Mouse (Mus musculus): Measurements from ENCODE around the gene Cnnm4.
"Not testable (repeated sequence)": the region's sequence is repeated elsewhere in the genome, so short reads cannot be mapped to it uniquely, and the experiment has no call there.

Cnnm4 gene

DNA sequence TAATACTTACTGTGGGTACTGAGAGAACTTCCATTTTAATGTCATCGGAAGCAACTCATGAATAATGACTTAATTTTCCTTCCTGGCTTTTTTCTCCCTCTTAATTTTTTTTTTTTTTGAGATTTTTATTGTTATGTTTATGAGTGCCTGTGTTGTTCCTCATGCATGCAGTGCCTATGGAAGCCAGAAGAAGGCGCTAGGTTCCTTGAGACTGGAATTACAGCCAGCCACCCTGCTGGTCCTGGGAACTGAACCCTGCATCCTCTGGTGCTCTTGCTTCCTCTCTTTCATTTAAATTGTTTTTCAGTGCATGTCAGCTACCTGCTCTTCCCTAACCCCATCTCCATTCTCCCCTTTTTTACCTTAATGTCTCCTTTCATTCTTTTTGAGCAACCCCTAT lies 42.3 kb downstream of the Cnnm4 start:
- no peak for DNase-seq (ENCODE audit: low read depth, low spot score)

DNA sequence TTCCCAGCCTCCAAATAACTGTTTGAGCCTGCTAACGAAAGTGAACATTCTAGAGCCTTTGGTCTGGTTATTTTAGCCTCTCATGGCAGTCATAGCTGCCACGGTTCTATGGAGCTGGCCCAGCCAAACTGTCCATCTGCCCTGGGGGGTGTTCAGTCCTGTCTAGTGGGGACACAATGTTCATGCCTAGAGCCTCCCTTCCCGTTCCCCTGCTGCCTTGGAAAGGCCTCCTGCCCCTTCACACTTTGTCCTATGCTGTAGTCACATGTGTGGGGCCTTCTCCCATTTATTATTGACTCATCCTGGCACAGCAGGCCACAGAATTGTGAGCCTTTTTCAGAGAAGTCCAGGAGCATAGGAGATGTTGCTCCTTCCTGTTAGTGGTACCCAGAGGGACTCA lies 46.8 kb downstream of the Cnnm4 start:
- DNase-seq (ENCODE audit: low read depth, low spot score) = no peak

DNA sequence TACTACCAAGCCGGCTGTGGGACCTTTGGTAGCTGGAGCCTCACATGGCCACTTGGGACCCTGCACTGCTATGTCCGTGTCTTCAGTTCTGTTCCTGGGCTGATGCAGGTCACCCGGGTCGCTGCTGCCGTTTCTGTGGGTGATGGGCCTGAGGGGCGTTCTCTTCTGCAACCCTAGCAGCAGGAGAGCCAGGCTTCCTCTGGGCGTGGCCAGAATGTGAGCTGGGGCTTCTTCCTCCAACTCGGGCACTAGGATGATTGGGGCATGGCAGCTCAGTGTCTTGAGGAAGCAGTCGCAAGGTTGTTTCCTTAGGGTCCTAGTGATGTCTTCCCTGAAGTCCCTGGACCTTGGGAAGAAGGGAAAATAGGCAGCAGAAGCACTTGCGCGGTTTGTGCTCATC lies 48.2 kb downstream of the Cnnm4 start:
- DNase-seq (ENCODE audit: low read depth, low spot score) = no peak

DNA sequence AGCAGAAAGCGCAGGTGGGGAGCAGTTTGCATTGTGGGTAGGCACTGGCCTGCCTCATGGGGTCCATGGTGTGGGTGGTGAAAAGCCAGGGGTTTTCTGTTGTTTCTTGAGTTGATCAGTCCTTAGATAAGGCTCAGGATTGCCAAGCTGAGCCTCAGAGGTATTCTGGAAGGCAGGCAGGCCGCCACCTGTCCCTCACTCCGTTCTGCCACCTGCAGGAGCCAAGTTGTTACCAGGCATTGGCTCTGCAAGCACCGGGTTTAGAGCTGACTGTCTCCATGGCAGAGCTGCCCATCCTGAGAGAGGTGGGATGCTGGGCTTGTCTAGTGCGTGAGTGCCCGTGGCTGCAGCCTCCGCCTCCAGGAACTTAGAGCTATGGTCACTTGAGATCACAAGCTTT lies 50.8 kb downstream of the Cnnm4 start:
- no peak for DNase-seq (ENCODE audit: low read depth, low spot score)

DNA sequence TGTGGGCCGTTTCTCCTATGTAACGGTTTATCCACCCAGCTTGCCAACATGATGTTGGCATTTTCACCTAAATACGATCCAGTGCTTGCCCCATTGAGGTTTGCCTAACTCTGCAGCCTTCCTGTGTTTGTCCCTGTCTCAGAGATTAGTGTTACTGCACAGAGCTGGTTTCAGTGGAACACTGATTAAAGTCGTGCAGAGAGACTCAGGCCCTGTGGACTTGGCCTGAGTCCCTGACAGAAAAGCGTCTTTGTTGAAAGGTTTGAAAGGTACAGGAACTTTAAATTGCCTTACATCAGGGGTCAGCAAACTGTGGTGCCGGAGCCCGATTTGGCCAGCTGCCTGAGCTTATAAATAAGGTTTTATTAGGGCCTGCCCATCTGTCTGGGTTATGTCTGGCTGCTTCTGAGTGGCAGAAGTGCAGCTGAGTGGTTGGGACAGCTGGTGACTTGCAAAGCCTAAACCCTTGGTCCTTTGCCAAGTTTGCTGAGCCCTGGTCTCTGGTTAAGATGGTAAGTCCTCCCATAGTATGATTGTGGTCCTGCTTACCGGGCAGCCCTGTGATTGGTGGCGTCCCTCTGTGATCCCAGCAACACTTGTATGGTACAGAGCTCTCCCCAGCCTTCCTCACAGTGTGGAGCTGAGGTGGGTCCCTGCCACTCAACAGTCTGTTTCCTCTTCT lies 52.1 kb downstream of the Cnnm4 start:
- peak; percentile 87 for DNase-seq (ENCODE audit: low read depth, low spot score)

DNA sequence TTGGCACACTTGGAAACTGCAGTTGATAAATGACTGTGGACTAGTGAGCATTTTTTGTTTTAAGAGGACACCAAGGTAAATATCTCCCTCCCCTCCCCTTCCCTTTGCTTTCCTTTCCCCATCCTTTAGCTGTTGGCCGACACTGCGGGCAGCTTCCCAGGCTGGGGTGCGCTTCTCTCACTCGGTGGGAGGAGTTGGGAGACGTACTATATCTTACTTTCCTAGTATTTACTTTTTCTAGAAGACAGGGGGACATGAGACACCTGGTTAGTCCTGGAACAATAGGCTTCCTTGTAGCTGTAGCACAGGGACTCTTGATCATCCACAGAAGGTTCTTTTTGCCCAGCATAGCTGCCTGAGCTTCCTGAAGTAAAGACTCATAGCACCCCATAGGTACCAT lies 52.6 kb downstream of the Cnnm4 start:
- DNase-seq (ENCODE audit: low read depth, low spot score) = no peak

DNA sequence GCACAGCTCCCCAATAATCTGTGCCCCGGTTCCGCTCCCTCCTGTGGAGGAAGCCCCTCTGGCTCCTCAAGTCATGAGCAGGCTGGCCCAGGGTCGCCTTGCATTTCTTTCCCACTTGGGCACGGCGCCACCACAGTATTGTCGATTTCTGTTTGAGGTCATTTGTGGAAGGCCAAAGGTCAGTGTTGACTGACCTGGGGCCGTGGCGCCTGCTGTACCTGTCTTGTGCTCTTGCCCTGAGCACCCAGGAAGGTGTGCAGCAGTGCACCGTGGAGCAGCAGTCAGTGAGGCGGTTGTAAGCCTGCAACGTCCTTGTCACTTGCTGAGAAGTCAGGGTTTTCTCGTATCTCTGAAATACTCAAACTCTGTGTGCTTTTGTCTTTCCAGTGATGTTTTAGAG lies 54.4 kb downstream of the Cnnm4 start:
- no peak for DNase-seq (ENCODE audit: low read depth, low spot score)

DNA sequence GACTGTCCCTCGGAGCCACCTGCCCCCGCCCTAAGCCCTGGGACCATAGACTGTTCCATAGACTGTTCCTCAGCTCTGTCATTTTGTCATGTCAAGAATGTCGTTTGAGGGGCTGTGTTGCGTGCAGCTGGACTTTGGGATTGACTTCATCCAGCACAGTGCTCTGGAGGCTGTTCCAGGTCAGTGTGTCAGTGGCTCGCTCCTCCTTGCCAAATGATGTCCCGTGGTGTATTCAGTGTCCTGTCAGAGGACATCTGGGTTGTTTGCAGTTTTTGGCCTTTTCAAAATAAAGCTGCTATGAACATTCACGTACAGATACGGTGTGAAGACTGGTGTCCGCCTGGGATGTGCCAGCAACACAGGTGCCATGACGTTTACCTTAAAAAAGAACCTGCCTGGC lies 55.5 kb downstream of the Cnnm4 start:
- no peak for DNase-seq (ENCODE audit: low read depth, low spot score)

DNA sequence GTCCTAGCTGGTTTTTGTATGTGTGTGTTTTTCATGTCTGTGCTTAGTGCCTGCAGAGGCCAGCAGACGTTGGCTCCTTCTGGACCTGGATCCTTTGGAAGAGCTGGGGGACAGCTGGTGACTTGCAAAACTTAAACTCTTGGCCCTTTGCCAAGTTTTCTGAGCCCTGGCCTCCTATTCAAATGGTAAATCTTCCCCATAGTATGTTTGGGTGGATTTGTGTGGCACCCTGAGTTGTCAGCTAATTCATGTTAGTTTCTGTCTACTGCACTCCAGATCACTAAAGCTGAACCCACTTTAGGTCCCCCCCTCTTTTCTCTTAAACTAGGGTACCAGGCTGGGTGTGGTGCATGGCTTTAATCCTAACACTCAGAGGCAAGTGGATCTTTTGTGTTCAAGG lies 56.9 kb downstream of the Cnnm4 start:
- no peak for DNase-seq (ENCODE audit: low read depth, low spot score)

DNA sequence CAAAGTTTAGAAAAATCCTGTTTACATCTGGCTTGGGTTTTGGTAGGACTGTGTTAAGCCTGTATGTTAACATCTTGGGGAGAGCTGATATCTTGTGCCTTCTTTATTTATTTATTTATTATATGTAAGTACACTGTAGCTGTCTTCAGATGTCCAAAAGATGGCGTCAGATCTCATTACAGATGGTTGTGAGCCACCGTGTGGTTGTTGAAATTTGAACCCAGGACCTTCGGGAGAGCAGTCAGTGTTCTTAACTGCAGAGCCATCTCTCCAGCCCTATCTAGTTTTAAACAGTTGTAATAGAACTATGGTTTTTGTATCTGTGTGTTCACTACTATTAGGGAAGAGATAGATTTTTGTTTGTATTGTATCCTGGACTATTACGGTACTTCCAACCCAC lies 57.9 kb downstream of the Cnnm4 start:
- no peak for DNase-seq (ENCODE audit: low read depth, low spot score)

DNA sequence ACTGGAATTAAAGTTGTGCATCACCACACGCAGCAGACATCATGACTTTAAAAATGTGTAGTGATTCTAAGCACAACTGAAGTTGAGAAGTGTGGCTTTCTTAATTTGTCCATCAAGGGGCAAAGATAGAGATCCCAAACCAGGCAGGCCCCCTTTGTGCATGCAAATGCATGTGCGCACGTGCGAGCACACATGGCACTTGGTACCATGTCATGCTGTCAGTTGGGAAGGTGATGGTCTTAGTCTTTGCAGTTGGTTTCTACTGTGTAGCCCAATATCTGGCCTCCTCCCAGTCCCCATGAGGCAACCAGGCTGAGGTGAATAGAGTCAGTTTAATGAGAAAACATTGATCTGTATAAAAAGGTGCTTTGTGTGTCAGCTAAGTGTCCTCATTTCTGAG lies 58.5 kb downstream of the Cnnm4 start:
- DNase-seq (ENCODE audit: low read depth, low spot score) = no peak

DNA sequence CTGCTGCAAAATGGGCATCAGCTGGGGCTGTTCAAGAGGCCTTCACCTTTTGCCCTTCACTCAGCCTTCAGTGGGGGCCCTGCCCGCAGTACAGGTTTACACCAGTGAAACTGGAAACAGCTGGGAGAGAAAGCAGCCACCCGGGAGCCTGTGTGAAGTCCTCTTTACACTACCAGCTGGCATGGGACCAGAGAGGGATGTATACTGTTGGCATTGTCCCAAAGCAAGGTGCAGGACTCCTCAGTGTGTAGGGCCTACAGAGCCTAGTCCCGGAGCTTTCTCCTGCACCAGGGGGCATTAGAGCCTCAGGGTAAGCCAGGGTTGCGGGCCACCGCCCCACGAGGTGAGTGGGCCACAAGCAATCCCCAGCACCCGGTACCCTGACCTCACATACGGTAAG lies 59.1 kb downstream of the Cnnm4 start:
- no peak for DNase-seq (ENCODE audit: low read depth, low spot score)

DNA sequence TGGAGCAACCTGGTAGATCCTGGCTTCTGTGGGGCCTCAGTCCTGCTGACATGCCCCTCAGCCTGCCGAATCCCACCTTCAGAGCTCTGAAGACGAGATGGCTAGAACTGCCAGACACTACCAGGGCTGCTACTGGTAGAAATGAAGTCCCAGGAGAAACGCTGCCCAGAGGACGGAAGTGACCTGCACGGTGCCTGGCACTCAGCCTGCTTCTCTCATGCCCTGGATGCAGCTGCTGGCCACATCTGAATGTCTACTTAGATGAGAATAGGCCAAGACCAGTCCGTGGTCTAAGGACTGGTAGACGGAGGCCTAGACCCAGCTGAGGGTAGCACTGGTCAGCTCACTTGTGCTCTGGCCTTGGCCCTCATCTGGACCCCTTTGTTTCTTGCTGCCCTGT lies 59.5 kb downstream of the Cnnm4 start:
- DNase-seq (ENCODE audit: low read depth, low spot score) = no peak

DNA sequence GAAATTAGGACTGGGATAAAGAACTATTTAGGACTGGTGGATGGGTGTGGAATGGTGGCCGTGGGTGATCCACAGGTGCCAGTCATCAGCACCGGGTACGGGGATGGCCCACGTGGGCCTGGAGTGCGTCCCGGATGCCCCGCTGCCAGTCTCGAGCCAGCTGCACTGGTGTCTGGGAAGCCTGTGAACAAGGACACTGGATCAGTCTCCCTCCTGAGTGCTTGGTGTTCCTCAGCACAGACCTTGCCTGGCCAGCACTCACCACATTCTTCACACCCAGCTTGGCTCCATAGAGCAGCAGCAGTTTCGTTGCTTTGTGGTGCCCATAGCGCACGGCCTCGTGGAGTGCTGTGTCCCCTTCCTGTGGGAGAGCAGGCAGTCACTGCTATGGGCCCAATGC lies 60.0 kb downstream of the Cnnm4 start:
- no peak for DNase-seq (ENCODE audit: low read depth, low spot score)

DNA sequence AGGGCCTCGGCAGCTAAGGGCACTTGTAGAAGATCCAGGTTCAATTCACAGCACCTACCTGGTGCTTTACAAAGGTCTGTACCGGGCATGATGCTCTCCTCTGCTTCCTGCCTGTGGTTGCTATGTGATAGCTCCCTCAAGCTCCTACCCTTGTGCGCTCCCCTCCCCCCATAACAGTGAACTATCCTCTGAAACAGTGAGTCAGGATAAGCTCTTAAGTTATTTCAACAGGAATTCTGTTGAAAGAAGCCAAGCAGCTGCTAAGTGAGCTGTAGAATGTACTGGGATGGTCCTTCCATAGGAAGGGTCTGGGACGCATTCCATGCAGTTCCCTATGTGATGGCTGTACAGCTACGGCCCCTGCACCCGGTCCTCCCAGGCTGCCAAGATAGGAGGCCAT lies 62.1 kb downstream of the Cnnm4 start:
- DNase-seq (ENCODE audit: low read depth, low spot score) = no peak

DNA sequence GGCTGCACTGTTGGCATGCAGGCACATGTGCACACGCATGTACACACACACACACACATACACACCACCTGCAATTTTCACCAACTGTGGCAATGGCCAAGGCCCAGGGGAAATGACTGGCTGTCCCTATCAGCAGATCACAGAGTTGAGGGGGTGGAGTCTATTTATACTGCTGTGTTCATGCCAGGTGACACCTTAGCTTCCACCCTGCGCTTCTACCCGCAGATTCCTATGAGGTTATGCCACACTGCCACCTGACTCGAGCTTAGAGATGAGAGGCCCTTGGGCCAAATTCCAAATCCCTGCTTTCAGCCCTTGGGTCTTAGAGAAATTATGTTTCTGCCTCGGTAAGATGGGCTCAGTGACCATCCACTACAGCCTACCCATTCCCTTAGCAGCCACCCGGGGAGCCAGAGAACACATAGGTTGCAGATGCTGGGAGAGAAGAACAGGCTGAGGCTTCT lies 63.2 kb downstream of the Cnnm4 start:
- no peak for DNase-seq (ENCODE audit: low read depth, low spot score)

DNA sequence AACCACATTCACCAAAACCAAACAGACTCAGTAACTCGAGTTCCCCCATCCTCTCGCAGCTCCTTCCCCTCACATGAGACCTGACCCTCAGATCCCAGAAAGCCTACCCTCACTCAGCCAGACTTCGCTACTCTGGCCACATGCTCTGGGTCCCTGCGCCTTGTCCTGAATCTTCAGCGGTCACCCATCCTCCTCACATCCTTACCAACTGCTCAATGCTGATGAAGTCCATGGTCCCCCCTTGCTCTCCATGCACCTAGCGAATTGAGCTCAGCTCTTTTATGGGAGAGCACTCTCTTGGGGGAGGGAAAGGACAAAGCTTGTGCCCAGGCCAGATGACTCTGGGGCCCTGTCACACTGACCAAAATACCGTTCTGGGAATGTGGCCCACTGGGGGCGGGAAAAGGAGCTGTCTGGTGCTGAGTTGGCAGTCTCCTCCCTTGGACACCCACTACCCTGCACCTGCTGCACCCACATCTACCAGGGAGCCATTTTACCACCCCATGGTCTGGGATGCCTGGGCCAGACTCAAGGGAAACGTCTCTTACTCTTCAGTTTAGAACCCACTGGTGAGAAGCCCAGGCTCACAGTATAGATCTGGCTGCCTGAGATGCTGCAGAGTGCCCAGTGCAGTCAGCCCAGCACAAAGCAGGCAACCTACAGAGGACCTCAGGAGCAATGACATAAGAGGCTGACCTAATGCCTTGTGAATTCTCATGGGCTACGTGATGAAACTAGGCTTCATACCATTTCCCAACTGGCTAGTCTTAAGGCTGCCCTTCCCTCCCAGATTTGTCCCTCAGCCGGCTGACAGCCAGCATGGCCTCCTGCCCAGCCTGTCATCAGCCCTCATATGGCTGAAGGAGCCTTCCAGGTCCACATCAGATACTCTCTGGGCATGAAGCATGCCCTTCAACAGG lies 64.3 kb downstream of the Cnnm4 start:
- DNase-seq (ENCODE audit: low read depth, low spot score) = no peak

DNA sequence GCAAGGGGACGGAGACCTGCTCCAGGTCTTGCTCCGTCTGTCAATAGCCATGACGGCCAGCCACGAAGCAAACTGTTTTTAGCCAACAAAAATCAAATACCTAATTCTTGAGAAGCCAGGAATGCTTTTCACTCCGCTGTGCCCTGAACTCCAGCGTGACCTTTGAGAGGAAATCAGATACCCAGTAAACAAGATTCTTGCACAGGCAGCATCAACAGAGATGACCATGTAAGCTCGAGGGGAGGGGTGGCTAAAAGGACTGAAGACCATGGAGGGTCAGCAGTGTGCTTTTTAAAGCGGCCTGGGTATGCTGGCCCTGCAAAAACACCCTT lies 64.9 kb downstream of the Cnnm4 start:
- no peak for DNase-seq (ENCODE audit: low read depth, low spot score)

DNA sequence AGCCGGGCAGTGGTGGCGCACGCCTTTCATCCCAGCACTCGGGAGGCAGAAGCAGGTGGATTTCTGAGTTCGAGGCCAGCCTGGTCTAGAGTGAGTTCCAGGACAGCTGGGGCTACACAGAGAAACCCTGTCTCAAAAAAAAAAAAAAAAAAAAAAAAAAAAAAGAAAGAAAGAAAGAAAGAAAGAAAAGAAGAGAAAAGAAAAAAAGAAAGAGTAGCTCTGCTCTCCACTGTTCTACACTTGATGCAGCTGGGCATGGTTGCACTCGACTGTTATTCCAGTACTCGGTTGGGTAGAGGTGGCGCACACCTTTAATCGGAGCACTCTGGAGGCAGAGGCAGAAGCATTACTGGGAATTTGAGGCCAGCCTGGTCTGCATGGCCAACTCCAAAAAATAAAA lies 65.4 kb downstream of the Cnnm4 start, which contains the start of gene Ankrd23:
Ankrd23 (minus strand) TSS at position 101 of the 400 bp plus-strand sequence.
- DNase-seq (ENCODE audit: low read depth, low spot score) = not testable (repeated sequence)

DNA sequence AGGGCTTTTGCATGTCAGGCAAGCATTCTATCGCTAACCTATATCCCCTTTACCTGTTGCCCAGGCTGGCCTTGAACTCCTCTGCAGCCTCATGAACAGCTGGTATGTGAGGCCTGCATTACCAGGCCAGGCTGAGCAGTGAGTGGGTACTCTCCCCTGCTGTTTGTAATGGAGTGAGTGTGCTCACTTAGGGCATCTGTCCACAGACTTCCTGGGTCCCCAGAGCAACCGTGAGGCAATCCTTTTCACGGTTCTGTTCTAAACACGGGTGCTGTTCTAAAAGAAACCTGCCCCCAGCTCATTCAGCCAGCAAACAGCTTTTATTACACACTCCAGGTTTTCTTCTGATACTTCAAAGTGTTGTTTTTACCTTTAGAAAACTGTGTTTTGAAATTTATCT lies 67.3 kb downstream of the Cnnm4 start:
- DNase-seq (ENCODE audit: low read depth, low spot score) = no peak

DNA sequence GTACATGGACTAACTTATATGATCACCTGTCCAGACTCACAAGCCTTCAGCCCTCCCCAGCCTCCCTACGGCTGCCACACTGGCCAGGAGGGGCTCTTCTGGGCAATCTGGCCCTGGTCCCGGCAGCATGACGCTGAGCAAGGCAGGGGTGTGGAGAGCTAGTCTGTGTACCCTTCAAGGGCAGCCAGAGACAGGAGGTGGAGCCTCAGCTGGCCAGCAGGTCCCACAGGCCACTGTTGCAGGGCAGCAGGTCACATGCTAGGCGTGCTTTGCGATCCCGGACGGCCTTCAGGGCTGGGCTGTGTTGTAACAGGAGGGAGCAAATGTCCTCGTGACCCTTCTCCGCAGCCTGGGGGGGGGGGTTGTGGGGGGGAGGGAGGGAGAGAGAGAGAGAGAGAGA lies 67.8 kb downstream of the Cnnm4 start, which contains the start of gene Gm42417:
Gm42417 (minus strand) TSS at position 244 of the 400 bp plus-strand sequence.
- DNase-seq (ENCODE audit: low read depth, low spot score) = no peak

DNA sequence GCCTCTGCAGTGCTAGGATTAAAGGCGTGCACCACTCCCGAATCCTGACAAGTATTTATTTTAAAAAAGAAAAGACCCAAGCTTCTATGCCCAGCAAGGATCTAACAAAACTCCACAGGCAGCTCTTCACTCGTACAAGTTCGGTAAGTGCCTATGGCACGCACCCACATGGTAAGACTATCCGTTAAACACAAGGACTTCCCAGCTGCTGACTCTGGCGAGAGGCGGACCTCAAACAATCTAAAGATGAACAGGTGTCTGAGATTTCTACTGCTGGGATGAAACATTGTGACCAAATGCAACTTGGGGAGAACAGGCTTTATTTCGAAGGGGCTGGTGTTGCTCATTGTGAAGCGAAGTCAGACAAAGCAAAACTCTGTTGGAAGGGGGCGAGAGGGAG lies 68.7 kb downstream of the Cnnm4 start:
- no peak for DNase-seq (ENCODE audit: low read depth, low spot score)

DNA sequence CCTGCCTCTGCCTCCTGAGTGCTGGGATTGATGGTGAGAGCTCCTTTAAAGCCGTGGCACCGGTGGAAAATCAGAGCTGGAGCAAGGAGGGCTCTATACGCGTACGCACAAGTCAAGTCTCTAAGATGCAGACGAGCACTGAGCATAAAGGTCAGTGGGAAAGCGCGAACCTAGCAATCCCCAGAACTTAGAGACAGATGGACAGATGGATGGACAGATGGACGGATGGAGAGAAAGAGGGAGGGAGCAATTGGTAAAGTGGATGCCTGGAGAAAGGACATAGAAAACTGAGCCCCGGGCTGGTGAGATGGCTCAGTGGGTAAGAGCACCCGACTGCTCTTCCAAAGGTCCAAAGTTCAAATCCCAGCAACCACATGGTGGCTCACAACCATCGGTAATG lies 69.4 kb downstream of the Cnnm4 start:
- DNase-seq (ENCODE audit: low read depth, low spot score) = no peak

Measured in retina, postnatal 7 days (tissue).